Mouse (Mus musculus): ENCODE measurements around the gene Rhobtb3. TPM values are rescaled to one million over a fixed set of nuclear protein-coding genes. Genes with fewer than 3 reads are reported as not detected.
A peak's percentile ranks its signal among the peaks of the same experiment; 100 is the strongest.

Gene Rhobtb3
- 10 to 100 TPM; 17.8 to 18.5 TPM for total RNA-seq (2021)

- intact Hi-C loops (cut with DNase I) = loop anchor here (5.0 kb wide), 1 partner anchor 74 kb away; the partner anchor contains the start of gene Rfesd
- DNase-seq (ENCODE audit: extremely low spot score in 1 of 2, low spot score in 2 of 2) = peak; percentile 51 to 88
Observed at GRCm38 (mm10) chr13:75943189-75944043, at the start of gene Rhobtb3. TSS of gene Rhobtb3 (minus strand) at chr13:75943925.

GRCm38 (mm10) chr13:75992169-75993028 is 48.7 kb upstream of the Rhobtb3 start:
- intact Hi-C loops (cut with DNase I) = no loop called here
- no peak for DNase-seq (ENCODE audit: extremely low spot score in 1 of 2, low spot score in 2 of 2)

- DNase-seq (ENCODE audit: extremely low spot score in 1 of 2, low spot score in 2 of 2) = peak in 1 of 2 experiments; percentile 28
- intact Hi-C loops (cut with DNase I) = no loop called here
Observed at GRCm38 (mm10) chr13:75988096-75988495, 44.4 kb upstream of the Rhobtb3 start.

GRCm38 (mm10) chr13:75981901-75982300 is 38.2 kb upstream of the Rhobtb3 start:
- intact Hi-C loops (cut with DNase I) = no loop called here
- no peak for DNase-seq (ENCODE audit: extremely low spot score in 1 of 2, low spot score in 2 of 2)

- no peak for DNase-seq (ENCODE audit: extremely low spot score in 1 of 2, low spot score in 2 of 2)
- intact Hi-C loops (cut with DNase I) = no loop called here
Observed at GRCm38 (mm10) chr13:75976649-75977048, 32.9 kb upstream of the Rhobtb3 start.

GRCm38 (mm10) chr13:75976218-75976617 is 32.5 kb upstream of the Rhobtb3 start:
- DNase-seq (ENCODE audit: extremely low spot score in 1 of 2, low spot score in 2 of 2) = no peak
- intact Hi-C loops (cut with DNase I) = no loop called here

GRCm38 (mm10) chr13:75975629-75976028 is 31.9 kb upstream of the Rhobtb3 start:
- no peak for DNase-seq (ENCODE audit: extremely low spot score in 1 of 2, low spot score in 2 of 2)

GRCm38 (mm10) chr13:75974481-75974880 is 30.8 kb upstream of the Rhobtb3 start:
- intact Hi-C loops (cut with DNase I) = no loop called here
- no peak for DNase-seq (ENCODE audit: extremely low spot score in 1 of 2, low spot score in 2 of 2)

More at GRCm38 (mm10) chr13:75975629-75976028, 31.9 kb upstream of the Rhobtb3 start:
- intact Hi-C loops (cut with DNase I) = no loop called here

GRCm38 (mm10) chr13:75966850-75967249 is 23.1 kb upstream of the Rhobtb3 start, which contains the start of gene Spata9:
TSS of gene Spata9 (plus strand) at chr13:75967150.
- no peak for DNase-seq (ENCODE audit: extremely low spot score in 1 of 2, low spot score in 2 of 2)
- intact Hi-C loops (cut with DNase I) = no loop called here

- DNase-seq (ENCODE audit: extremely low spot score in 1 of 2, low spot score in 2 of 2) = no peak
- intact Hi-C loops (cut with DNase I) = no loop called here
Observed at GRCm38 (mm10) chr13:75955357-75955992, 11.8 kb upstream of the Rhobtb3 start.

- no peak for DNase-seq (ENCODE audit: extremely low spot score in 1 of 2, low spot score in 2 of 2)
- intact Hi-C loops (cut with DNase I) = no loop called here
Observed at GRCm38 (mm10) chr13:75950295-75950694, 6.6 kb upstream of the Rhobtb3 start.

GRCm38 (mm10) chr13:75944044-75944820 is 507 bp upstream of the Rhobtb3 start:
- no peak for DNase-seq (ENCODE audit: extremely low spot score in 1 of 2, low spot score in 2 of 2)
- intact Hi-C loops (cut with DNase I) = loop anchor here (5.0 kb wide), 1 partner anchor 73 kb away; the partner anchor contains the start of gene Rfesd

GRCm38 (mm10) chr13:75942731-75943130 is 994 bp downstream of the Rhobtb3 start:
- no peak for DNase-seq (ENCODE audit: extremely low spot score in 1 of 2, low spot score in 2 of 2)
- intact Hi-C loops (cut with DNase I) = loop anchor here (5.0 kb wide), 1 partner anchor 75 kb away; the partner anchor contains the start of gene Rfesd

GRCm38 (mm10) chr13:75941518-75942295 is 2.0 kb downstream of the Rhobtb3 start:
- intact Hi-C loops (cut with DNase I) = loop anchor here (5.0 kb wide), 1 partner anchor 76 kb away; the partner anchor contains the start of gene Rfesd
- DNase-seq (ENCODE audit: extremely low spot score in 1 of 2, low spot score in 2 of 2) = no peak

- DNase-seq (ENCODE audit: extremely low spot score in 1 of 2, low spot score in 2 of 2) = no peak
- intact Hi-C loops (cut with DNase I) = loop anchor here (5.0 kb wide), 1 partner anchor 76 kb away; the partner anchor contains the start of gene Rfesd
Observed at GRCm38 (mm10) chr13:75940791-75941517, 2.8 kb downstream of the Rhobtb3 start.

- intact Hi-C loops (cut with DNase I) = no loop called here
- DNase-seq (ENCODE audit: extremely low spot score in 1 of 2, low spot score in 2 of 2) = no peak
Observed at GRCm38 (mm10) chr13:75938866-75939265, 4.9 kb downstream of the Rhobtb3 start.

GRCm38 (mm10) chr13:75933287-75933686 is 10.4 kb downstream of the Rhobtb3 start:
- DNase-seq (ENCODE audit: extremely low spot score in 1 of 2, low spot score in 2 of 2) = no peak
- intact Hi-C loops (cut with DNase I) = no loop called here

All from left cerebral cortex, postnatal 10 days (tissue).